Mouse (Mus musculus) limb, embryonic 14.5 days (tissue): ENCODE results near the gene Lgals12. TPM values are rescaled to one million over a fixed set of nuclear protein-coding genes. Genes with fewer than 3 reads are reported as not detected.
A peak's percentile ranks its signal among the peaks of the same experiment; 100 is the strongest.

Experiments used
- ATAC-seq: fragments of 200-750 bp; cut with Nextera tagmentation; 2 replicates; pipeline ENCODE4 v1.8.0; 2017; ENCODE audit warnings: low read depth, moderate number of reproducible peaks, moderate TSS enrichment; ENCODE audit not compliant: low FRiP score
- DNase-seq: peaks from one replicate; pipeline ENCODE4 v3.0.0-alpha.2; 2015; ENCODE audit warnings: low spot score
- H3K27ac ChIP-seq: fragments of 300-500 bp; sonication (generic); replicated peaks from 2 replicates; pipeline ENCODE4 v1.5.1; 2014; ENCODE audit warnings: low read depth, mild to moderate bottlenecking, low read length, moderate library complexity, mixed read lengths
- H3K27me3 ChIP-seq: fragments of 300-500 bp; sonication (generic); 2 replicates; pipeline ENCODE4 v1.6.1; 2014; ENCODE audit warnings: low read length, mixed read lengths; ENCODE audit not compliant: control insufficient read depth, insufficient read depth
- H3K36me3 ChIP-seq: fragments of 300-500 bp; sonication (generic); 2 replicates; pipeline ENCODE4 v1.6.1; 2014; ENCODE audit warnings: mild to moderate bottlenecking, low read length, moderate library complexity, mixed read lengths; ENCODE audit not compliant: control insufficient read depth, insufficient read depth
- H3K4me1 ChIP-seq: fragments of 300-500 bp; sonication (generic); 2 replicates; pipeline ENCODE4 v1.6.1; 2014; ENCODE audit warnings: antibody characterized with exemption, low read length, mixed read lengths; ENCODE audit not compliant: control insufficient read depth, insufficient read depth
- H3K4me2 ChIP-seq: fragments of 300-500 bp; sonication (generic); replicated peaks from 2 replicates; pipeline ENCODE4 v1.6.1; 2014; ENCODE audit warnings: low read depth, mild to moderate bottlenecking, low read length, moderate library complexity; ENCODE audit not compliant: severe bottlenecking
- H3K4me3 ChIP-seq: fragments of 300-500 bp; sonication (generic); replicated peaks from 2 replicates; pipeline ENCODE4 v1.5.1; 2014; ENCODE audit warnings: low read length
- H3K9ac ChIP-seq: fragments of 300-500 bp; sonication (generic); 2 replicates; pipeline ENCODE4 v1.6.1; 2014; ENCODE audit warnings: mild to moderate bottlenecking, low read depth, low read length, moderate library complexity; ENCODE audit not compliant: severe bottlenecking
- H3K9me3 ChIP-seq: fragments of 300-500 bp; sonication (generic); 2 replicates; pipeline ENCODE4 v1.6.1; 2016; ENCODE audit warnings: low read length; ENCODE audit not compliant: control insufficient read depth
- POLR2A ChIP-seq: fragments of 200-500 bp; IDR thresholded peaks from 2 replicates; pipeline ENCODE4 v1.8.0; 2012; ENCODE audit warnings: inconsistent platforms, mild to moderate bottlenecking, moderate library complexity, borderline replicate concordance; ENCODE audit not compliant: insufficient read depth, insufficient read length; ENCODE audit errors: extremely low read depth
- WGBS: fragments of 180-500 bp; shearing (Covaris S2); extraction: QIAGEN DNeasy Blood & Tissue Kit; methylation state at CpG from one replicate; pipeline ENCODE4 v1.1.7; 2014; 5-methylcytosine and 5-hydroxymethylcytosine counted together
- polyA plus RNA-seq, 2 experiments: library from polyadenylated mRNA; depleted of rRNA in 1 of 2; stranded (reverse) in 1 of 2; unstranded in 1 of 2; fragments of >200 nt; fragmentation: Nextera tagmentation in 1 of 2; extraction: Ambion mirVana in 1 of 2; gene quantifications; 2 replicates each; pipeline versions ENCODE4 v1.2.1 to v1.2.3; 2012 to 2014

The Lgals12 gene
- polyA plus RNA-seq, 2 experiments, result 0.77 to 1.8 TPM

DNA sequence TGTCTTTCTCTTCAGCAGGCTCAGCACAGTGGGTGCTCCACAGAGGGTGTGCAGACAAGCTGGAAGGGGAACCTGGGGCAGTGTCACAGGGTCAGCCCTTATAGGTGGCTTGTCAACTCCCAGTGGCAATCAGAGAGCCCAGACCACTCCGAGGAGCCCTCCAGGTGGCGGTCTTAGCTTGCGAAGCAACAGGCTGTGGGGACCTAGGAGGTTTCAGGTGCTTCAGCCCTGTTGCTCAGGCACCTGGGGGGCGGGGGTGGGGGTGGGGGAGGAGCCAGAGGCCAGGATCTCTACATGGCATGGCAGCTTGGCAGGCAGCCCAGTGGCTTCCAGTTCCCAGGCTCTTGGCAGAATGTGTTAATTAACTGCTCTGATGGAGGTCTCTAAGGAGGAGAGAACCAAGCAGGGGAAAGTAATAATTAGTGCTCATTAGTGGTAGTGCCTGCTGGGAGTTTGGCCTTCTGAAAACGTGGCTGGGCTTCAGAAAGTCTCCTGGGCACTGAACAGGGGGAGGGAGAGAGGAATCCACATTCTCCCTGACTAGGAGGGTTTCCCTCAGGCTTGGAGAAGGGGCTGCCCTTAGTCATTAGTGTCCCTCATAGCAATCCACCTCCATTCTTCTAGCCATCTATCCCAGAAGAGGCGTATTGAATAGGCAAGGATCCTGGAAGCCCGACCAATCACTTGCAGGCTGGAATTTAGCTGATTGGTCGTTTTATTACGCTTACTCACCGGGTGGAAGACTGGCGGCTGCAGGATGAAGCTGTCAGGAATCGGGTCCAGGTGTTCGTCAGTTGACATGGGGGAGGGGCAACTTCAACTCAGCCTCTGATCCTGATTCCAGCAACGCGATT is 836 bp downstream of the Lgals12 start:
- no peaks in the 10 kb centered on the region for H3K36me3 ChIP-seq
- peak overlapping the region; percentile 69 for H3K4me2 ChIP-seq
- H3K27me3 ChIP-seq, result no peaks in the 10 kb centered on the region
- H3K4me3 ChIP-seq, result peak overlapping the region; percentile 26
- DNase-seq (peak; percentile 81), ATAC-seq (peak; percentile 77)
- TF ChIP-seq POLR2A, result no peak
- no peaks in the 10 kb centered on the region for H3K9me3 ChIP-seq
- WGBS, result 5% methylated on average over 15 of the region's 15 CpGs
- peak overlapping the region; percentile 31; the same call in 1 of the 2 replicates for H3K9ac ChIP-seq
- peaks cover 16% of the 10 kb centered on the region for H3K4me1 ChIP-seq
- peak overlapping the region; percentile 78 for H3K27ac ChIP-seq

DNA sequence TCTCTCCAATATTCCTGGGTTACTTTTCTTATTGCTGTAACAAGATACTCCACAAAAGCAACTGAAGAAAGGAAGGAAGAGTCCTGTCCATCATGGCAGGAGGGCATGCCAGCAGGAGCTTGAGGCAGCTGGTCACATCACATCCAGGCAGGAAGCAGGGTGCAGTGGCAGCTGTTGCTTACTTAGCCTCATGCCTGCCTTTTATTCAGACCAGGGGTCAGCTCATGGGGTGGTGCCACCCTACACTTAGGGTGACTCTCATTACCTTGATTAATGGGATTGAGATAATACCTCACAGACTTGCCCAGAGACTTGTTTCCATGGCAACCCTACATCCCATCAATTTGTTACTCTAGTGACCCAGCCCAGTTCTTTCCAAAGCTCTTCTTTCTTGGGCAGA is 2.0 kb downstream of the Lgals12 start:
- DNase-seq (no peak), ATAC-seq (no peak)
- Histone ChIP-seq H3K9ac (no peak overlapping the region), H3K36me3 (no peaks in the 10 kb centered on the region), H3K9me3 (no peaks in the 10 kb centered on the region), H3K27me3 (no peaks in the 10 kb centered on the region), H3K27ac (no peak overlapping the region), H3K4me1 (peaks cover 16% of the 10 kb centered on the region), H3K4me3 (no peak overlapping the region), H3K4me2 (no peak overlapping the region)
- no peak for TF ChIP-seq POLR2A

DNA sequence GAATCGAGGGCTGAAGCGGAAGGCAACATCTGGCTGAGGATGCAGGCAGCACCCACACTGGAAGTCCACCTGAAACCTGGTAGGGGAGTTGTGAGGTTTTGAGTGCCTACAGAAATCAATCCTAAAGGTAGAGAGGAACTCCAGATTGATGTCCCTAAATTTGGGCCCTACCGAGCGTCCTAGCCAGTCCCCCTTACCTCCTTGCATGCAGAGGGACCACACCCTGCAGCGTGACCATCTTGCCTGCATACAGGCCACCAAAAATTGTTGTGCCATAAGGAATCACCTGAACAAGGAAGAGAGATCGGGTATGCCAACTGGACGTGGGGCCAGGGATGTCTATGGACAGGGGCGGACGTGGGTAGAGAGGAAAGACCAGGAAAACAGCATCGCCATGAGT is 2.9 kb downstream of the Lgals12 start:
- Histone ChIP-seq H3K4me2 (no peak overlapping the region), H3K36me3 (no peaks in the 10 kb centered on the region), H3K27ac (no peak overlapping the region), H3K9ac (no peak overlapping the region), H3K27me3 (no peaks in the 10 kb centered on the region), H3K4me3 (no peak overlapping the region), H3K4me1 (peaks cover 16% of the 10 kb centered on the region), H3K9me3 (no peaks in the 10 kb centered on the region)
- TF ChIP-seq POLR2A, result no peak
- 92% methylated on average over 10 of the region's 10 CpGs for WGBS
- ATAC-seq, result no peak
- DNase-seq, result no peak

DNA sequence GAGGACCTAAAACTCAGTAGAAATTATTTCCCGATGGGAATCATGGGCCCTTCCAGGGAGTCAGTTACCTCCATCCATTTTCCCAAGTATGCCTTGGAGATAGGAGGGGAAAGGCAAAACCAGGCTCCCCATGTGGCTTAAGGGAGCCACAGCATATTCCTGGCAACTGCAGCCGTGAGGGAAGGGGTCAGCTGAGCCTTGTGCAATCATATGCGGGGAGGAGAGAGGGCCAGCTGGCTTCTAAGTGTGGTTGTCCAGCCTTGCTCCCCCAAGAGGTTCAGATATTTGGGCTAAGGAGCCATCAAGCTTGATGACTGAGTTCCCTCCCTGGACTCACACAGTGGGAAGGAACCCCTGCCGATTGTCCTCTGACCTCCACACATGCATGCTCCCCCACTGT is 5.4 kb downstream of the Lgals12 start:
- Histone ChIP-seq H3K27me3 (no peaks in the 10 kb centered on the region), H3K4me1 (peaks cover 4% of the 10 kb centered on the region; the same call in 1 of the 2 replicates), H3K27ac (no peak overlapping the region), H3K9me3 (no peaks in the 10 kb centered on the region), H3K4me2 (no peak overlapping the region), H3K36me3 (no peaks in the 10 kb centered on the region), H3K4me3 (no peak overlapping the region), H3K9ac (no peak overlapping the region)
- no peak for DNase-seq
- WGBS, result 76% methylated on average over 4 of the region's 4 CpGs
- TF ChIP-seq POLR2A, result no peak
- ATAC-seq, result no peak

DNA sequence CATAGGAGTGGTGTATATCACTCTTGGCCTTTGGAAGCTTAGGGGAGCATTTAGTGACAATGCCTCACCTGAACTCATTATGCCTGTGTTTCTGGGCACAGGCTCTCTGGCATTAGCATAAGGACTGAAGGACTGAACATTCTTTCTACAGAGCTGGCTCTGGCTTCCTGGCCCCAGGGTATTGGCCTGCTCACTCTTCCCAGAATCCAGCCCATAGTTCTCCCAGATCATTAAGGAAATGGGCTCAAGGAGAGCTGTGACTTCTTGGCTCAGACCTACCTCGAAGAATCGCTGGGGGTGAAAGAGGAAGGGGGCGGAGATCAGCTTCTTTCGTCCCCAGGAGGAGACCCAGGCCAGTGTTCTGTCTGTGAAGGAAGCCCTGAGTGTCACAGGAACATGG is 8.5 kb downstream of the Lgals12 start:
- 53% methylated on average over 4 of the region's 4 CpGs for WGBS
- DNase-seq, result no peak
- Histone ChIP-seq H3K9me3 (no peaks in the 10 kb centered on the region), H3K4me2 (no peak overlapping the region), H3K4me1 (no peaks in the 10 kb centered on the region), H3K27me3 (no peaks in the 10 kb centered on the region), H3K9ac (no peak overlapping the region), H3K4me3 (no peak overlapping the region), H3K36me3 (no peaks in the 10 kb centered on the region), H3K27ac (no peak overlapping the region)
- no peak for TF ChIP-seq POLR2A
- ATAC-seq, result no peak
